Mouse (Mus musculus): ENCODE measurements at regions not wholly inside any gene's neighbourhood (a gene's known extent, or its start where the extent isn't known, plus 50 kb on each side); places are given as distances from the start of the nearest gene placed in this dataset.

DNA sequence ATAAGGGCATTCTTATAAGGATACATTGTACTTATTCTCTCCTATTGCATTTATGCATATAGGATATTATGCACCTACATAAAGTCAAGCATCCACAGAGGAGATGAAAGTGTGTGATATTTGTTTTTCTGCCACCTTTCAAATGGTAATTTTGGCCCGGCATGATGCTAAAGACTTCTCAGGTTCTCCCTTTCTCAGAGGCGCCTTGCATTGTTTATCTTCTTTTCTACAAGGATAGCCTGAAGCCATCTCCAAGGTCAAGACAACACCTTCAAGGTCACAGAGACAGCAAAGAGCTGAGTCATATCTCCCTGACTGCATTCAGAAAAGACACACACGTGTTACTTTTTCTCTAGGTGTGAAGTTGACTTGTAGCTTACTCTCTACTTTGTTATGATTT, 454.5 kb downstream of the 1810013L24Rik start:
- intact Hi-C loops (cut with DNase I), result loop anchor here (10.0 kb wide), 1 partner anchor 710 kb away; the partner anchor contains the start of gene Grin2a
- DNase-seq (ENCODE audit: low spot score in 2 of 2), result no peak

DNA sequence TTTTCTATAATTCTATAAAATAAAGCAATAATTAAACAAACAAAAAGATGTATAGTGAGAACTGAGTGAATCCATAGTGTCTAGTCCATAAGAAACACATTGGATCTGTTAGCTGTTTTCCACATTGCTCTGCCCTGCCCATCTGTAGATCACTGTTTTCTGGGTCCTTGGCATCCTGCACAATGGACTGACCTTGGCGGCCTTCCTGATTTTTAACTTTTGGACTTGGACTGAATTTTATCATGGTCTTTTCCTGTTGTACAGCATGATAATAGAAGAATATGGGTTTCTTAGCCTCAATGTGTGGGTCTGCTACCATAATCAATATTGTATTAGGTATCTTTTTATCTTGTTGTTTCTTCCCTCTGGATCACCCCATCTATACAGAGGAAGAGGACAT, 456.0 kb downstream of the 1810013L24Rik start:
- DNase-seq (ENCODE audit: low spot score in 2 of 2), result no peak
- intact Hi-C loops (cut with DNase I), result loop anchor here (10.0 kb wide), 1 partner anchor 709 kb away; the partner anchor contains the start of gene Grin2a

DNA sequence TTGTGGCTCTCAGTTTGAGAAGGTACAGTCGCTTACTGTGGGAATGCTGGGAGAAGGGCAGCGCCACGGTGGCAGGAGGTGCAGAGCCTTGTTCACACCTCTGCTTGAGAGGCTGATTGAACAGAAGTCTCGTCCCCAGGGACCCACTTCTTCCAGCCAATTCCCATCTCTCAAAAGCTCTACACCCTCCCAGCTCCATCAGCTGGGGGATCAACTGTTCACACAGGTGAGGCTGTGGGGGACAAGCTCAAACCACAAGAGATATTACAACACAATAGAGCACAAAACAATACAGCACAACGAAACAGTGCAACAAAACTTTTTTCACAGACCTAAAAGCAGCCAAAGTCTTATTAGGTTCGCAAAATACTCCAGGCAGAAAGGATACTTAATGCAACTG, 457.7 kb downstream of the 1810013L24Rik start:
- intact Hi-C loops (cut with DNase I), result loop anchor here (10.0 kb wide), 1 partner anchor 707 kb away; the partner anchor contains the start of gene Grin2a

DNA sequence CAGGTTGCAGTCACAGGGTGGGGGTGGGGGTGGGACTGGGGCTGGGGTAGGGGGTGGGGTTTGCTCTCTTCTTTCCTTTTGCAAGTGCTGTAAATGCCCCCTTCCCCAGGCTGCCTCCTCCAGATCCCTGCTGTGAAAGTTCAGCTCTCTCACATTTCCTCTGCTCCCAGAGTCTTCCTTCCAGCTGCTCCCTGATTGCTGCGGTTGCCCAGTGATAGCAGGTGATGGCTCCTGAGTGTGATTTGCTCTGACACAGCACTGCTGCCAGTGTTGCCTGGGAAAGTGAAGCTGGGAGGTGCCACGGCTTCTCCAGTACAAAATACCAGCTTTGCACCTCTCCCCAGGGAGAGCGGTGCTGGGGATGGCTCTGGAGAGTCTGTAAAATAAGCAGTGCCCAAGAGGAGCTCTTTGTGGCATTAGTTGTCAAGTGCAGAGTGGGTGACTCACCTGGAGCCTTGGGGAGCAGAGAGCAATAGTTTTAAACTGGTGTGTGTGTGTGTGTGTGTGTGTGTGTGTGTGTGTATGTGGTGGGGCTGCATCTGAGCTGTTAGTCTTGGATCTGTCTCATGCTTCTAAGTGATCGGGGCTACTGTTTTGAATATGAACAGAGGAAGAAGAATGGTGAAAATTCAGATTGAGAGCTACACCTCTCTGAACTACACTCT, 461.6 kb downstream of the 1810013L24Rik start:
- intact Hi-C loops (cut with DNase I), result no loop called here
- no peak for DNase-seq (ENCODE audit: low spot score in 2 of 2)

More for the DNA sequence above, 457.7 kb downstream of the 1810013L24Rik start:
- no peak for DNase-seq (ENCODE audit: low spot score in 2 of 2)

DNA sequence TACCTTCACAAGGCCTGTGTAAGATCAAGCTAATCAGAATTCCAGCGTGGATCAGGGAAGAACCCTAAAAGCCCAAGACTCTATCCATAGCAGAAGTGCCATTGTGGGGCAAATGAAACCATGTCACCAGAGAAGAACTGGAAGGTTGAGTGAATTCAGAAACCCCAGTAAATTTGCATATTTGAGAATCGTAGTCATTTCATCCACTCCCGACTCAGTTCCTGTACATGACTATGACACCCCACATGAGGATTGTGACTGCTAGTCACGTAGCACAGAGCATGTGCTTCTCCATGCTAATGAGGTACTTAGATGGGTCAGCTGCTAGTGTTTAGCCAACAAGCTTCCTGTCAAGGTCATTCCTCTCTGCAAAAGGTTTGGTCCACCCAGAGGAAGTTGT, 473.2 kb downstream of the 1810013L24Rik start:
- intact Hi-C loops (cut with DNase I), result no loop called here
- DNase-seq (ENCODE audit: low spot score in 2 of 2), result no peak

DNA sequence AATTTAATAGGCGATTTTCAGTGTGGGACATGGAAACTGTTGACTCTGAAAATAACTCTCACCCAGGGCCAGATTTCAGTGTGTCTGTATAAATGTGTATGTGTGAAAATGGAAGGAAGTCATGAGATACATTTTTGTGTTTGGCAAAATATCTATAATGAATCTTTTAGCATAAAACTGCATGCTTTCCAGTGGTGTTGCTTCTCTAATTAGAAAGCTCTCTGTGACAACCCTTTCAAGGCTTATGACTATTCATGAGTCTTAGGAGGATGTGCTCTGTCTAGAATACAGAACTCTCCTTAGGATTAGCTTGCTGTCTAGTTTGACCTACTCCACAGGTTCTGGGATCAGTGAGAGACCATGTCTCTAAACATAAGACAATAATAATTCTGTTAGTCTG, 474.2 kb downstream of the 1810013L24Rik start:
- intact Hi-C loops (cut with DNase I), result no loop called here
- DNase-seq (ENCODE audit: low spot score in 2 of 2), result no peak

DNA sequence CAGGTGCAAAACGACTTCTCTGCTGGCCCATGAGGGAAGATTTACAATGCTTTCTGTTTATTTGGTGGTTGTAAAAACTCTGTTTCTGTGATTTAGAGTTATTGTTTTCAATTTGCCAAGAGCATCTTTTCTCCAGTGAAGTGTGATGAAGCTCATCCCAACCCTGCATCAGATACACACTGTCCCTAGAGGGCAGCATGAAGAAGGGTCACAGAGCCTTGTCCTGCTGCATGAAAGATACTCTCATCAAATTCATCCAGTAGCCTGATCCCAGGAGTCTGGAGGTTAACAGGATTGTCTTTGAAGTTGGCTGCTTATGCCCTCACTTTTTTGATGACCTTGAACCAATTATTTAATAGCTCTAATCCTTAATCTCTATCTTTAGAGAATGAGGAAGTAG, 480.8 kb downstream of the 1810013L24Rik start:
- intact Hi-C loops (cut with DNase I), result no loop called here

DNA sequence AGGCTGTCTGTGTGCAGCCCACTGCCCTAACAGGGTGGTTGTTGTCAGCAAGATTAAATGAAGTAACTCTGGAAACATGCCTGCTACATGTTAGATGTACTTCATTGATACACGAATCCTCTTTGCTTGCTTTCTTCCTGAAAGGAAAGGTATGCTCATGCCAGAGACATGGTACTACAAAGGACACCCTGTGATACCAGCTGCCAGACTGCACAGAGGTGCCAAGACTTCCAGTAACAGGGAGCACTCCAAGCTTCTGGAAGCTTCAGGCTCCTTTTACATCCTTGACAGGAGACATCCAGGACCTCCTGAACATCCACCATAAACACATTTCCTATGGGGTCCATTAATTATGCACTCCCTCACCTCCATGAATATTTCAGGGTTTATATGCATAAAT, 505.7 kb downstream of the 1810013L24Rik start:
- intact Hi-C loops (cut with DNase I), result no loop called here
- DNase-seq (ENCODE audit: low spot score in 2 of 2), result no peak

More for the DNA sequence above, 480.8 kb downstream of the 1810013L24Rik start:
- DNase-seq (ENCODE audit: low spot score in 2 of 2), result no peak

DNA sequence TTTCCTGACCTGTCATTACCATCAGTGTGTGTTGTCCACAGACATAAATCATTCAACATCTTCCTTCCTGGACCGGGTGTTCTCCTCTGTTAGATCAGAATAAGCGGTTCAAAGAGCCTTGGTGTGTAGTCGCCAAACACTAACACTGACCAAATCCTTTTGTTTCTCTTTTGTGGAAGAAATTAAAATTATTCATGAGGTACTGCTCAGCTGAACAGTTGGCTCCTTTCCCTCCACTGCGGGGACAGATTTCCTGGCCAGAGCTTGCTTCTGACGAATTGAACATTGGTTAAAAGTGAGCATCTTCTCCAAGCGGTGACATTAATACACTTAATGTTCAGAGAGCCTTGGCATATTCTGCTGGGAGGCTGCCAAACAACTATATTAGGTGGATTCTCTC, 506.2 kb downstream of the 1810013L24Rik start:
- intact Hi-C loops (cut with DNase I), result no loop called here
- DNase-seq (ENCODE audit: low spot score in 2 of 2), result peak; percentile 7 to 10

DNA sequence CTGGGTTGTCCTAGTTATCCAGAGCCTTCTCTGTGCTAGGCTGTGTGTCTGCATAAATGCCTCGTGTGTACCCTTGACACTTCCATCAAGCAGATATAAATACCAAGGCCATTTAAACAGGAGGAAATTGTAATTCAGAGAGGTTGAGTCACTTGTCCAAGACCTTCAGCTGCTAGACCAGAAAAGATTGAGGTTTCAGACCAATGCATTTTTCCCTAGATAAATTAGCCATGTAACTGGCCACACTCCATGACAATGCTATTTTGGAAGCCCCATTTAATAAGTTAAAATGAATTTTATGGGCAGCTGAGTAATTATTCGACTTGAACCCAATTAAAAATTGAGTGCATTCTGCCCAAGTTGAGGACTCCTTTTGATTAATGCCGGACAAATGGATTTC, 509.6 kb downstream of the 1810013L24Rik start:
- intact Hi-C loops (cut with DNase I), result no loop called here
- no peak for DNase-seq (ENCODE audit: low spot score in 2 of 2)

DNA sequence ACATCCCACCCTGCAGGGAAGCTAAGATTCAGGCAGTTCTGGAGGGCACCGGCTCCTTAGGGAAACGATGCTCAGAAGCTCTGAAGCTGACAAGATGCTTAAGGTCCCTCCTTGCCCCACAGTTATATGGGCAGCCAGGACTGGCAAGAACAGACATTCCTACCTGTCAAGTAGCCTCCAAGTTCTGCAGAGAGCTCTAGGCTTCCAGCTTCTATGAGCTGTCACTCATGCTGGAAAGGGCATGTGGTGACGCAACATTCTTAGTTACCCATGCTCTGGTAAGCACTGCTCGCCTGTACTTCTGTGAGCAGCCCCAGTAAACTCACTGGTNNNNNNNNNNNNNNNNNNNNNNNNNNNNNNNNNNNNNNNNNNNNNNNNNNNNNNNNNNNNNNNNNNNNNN, 511.3 kb downstream of the 1810013L24Rik start:
- DNase-seq (ENCODE audit: low spot score in 2 of 2), result no peak
- intact Hi-C loops (cut with DNase I), result no loop called here

DNA sequence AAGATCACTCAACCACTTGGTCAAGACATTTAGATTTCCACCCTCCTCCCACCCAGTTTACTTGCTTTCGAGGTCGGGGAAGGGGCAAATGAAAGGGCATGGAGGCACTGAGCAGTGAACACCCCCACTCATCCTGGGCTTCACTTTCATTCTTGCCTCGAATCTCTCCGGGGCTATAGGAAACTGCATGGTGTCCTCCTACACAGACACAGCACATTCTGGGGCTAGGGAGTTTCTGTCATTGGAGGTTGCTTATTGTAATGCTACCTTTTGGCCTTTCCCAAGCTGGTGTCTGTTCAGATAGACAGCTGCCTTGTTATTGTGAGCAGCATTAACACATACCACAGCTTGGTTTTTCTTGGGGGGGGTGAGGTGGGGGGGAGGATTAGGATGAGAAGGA, 523.9 kb downstream of the 1810013L24Rik start:
- intact Hi-C loops (cut with DNase I), result no loop called here

DNA sequence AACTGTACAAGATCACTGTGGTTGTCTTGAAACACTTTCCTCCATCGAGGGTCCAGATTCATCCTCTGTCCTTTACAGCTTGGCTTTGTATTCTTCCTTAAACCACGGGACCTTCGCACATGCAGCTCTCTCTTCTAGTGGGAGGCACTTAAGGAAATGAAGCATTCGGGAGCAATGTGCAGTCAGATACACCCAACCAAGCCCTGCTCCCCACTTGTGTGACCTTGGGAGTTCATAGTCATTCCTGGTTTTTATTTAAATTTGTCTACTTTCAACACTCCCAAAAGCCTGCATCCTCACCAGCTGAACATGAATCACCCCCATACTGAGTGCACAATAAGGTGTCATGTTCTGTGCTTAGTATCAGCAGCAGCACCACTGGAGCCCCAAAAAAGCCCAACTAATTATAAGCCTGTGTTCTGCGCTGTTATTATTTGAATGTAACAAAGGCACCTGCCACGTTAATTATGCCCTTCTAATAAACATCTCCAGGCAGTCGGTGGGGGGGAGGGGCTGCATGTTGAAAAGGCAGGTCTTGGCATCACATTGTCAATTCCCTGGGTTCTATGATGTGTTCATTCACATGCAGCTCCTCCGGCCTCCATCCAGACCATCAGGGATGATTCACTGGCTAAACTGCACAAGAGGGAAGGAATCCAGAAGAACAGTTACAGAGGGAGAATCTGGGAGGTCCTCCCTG, 524.6 kb downstream of the 1810013L24Rik start:
- no peak for DNase-seq (ENCODE audit: low spot score in 2 of 2)
- intact Hi-C loops (cut with DNase I), result no loop called here

More for the DNA sequence above, 523.9 kb downstream of the 1810013L24Rik start:
- DNase-seq (ENCODE audit: low spot score in 2 of 2), result no peak

DNA sequence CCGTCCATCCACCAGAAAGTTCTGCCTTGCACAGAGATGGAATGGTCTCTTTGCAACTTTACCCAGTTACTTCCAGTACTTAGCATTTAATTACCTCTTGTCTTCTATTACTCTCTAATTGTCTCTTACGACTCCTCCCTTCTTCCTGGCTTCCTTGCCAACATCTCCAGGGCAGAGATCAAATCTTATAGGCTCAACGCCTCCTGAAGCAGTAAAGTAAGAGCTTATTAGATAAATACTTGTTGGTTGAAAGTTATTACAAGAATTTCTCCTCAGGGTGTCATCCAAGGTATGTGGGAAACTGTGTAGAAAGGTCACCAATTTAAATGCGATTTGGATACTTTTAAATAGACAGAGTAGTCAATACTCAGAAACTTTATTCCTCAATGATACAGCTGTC, 528.8 kb downstream of the 1810013L24Rik start:
- intact Hi-C loops (cut with DNase I), result no loop called here
- no peak for DNase-seq (ENCODE audit: low spot score in 2 of 2)

DNA sequence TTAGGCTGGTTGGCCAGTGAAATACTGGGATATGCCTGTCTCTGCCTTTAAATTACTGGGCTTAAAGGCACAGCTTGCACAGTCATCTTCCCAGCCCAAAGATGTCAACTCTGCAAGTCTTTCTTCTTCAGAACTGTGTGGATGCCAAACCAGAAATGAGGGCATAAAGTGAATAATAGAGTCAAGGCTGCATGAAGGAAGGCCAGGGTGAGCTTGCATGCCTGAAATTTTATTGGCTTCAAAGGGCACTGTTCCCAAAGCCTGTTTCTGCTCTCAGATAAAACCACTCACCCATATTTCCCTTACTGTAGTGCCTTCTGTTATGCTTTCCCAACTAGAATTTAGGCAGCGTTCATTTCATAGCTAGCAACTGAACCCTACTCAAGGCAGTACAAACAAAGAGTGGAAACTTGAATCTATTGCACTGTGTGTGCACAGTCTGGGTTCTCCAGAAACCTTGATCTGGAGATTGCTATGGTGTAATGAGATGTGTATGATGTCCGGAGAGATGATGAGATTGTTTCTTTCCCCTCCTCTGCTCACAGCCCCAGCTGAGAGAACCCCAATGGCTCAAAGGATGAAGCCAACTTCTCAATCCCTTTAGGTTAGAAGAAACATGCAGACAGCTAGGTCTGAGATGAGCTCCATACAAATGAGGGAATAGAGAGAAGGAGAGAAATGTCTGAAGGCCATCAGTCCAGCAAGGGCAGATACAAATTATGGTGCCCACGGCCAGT, 529.7 kb downstream of the 1810013L24Rik start:
- intact Hi-C loops (cut with DNase I), result no loop called here
- no peak for DNase-seq (ENCODE audit: low spot score in 2 of 2)

DNA sequence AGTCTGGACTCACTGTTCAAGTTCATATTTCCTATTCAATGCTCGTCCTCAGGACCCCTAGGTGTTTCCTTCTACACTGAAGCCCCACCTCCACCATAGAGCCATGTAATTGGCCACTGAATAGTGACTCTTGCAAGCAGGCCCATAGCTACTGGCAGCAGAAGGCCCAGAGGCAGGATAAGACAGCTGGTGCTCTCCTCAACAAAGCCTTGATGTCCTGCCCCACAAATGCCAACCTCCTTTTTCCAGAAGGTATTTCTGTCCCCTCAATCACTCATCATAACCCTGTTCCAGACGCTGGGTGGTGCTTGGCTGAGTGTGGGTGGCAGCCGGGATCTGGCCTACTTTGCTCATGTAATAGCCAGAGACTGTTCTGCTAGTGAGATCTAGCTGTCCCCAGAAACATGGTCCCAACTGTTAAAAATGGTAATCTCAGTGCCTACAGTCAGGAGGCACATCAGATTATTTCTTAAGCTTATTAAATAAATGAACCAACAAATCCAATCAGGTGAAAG, 530.9 kb downstream of the 1810013L24Rik start:
- intact Hi-C loops (cut with DNase I), result no loop called here

DNA sequence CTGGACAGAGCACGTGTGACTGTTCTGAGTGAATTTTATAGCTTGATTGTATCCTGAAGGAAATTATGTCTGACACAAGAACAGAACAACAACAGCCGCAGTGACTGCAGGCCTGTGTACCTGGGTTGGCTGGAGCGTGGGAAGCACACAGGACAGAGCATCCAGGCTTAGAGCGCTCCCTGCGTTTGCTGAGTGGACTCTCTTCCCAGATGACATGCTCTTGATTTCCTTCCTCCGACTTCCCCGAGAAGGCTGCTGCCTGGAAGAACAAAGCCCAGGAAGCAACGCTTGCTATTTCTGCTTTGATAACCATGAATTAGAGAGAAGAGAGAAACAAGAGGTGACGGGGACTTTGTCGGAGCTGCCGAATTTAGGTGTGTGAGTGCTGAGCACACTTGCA, 532.2 kb downstream of the 1810013L24Rik start:
- intact Hi-C loops (cut with DNase I), result no loop called here
- no peak for DNase-seq (ENCODE audit: low spot score in 2 of 2)

More for the DNA sequence above, 530.9 kb downstream of the 1810013L24Rik start:
- DNase-seq (ENCODE audit: low spot score in 2 of 2), result peak; percentile 35 to 42

DNA sequence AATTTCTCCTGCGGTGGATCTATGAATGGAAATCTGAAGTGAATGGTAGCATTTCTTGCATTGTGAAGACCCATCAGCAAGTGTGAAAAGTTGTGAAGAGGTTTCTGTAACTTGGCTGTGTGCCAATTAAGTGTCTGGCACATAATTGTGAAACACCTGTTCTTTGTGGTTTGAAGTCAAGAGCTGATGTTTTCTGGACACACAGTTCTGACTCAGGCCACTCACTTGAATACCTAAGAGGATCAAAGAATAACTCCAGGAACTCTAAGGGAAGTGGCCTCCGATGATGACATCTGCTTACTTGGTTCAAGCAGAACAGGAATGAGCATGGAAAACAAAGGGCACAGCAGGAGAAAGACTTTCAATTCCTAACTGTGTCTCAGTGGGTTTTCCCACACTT, 534.2 kb downstream of the 1810013L24Rik start:
- intact Hi-C loops (cut with DNase I), result no loop called here
- DNase-seq (ENCODE audit: low spot score in 2 of 2), result no peak

DNA sequence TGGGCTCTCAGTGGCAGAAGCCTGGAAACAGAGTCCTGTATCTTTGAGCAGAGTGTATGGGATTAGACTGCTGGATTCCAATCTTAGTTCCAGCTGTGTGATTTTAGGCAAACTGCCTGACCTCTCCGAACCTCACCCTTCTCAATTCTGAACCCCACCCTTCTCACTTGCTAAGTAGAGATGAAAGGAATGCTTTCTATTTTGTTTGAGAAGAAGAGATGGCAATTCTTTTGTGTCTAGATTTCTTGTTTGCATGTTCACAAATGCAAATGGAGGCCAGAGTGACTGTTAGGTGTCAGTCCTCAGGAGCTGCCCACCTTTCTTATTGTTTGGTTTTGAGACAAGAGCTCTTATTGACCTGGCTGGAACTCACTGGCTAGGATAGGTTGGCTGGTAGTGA, 561.1 kb downstream of the 1810013L24Rik start:
- no peak for DNase-seq (ENCODE audit: low spot score in 2 of 2)
- intact Hi-C loops (cut with DNase I), result no loop called here

DNA sequence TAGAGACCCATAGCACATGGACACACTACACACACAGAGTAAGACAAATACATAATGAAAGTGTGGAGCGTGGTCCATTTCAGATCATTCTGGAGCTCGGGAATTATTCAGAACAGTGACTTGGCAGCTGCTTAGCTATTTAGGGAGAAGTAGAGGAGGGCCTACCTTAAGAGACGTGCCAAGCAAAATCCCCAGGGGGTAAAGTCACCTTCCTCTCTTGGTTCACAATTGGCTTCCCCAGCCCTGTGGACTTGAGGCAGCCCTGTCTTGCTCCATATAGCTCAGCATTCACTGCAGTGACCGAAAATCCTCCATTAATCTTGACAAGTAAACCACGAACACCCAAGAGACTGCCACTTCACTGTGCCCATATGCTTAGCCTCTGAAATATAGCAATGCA, 574.8 kb downstream of the 1810013L24Rik start:
- intact Hi-C loops (cut with DNase I), result no loop called here
- no peak for DNase-seq (ENCODE audit: low spot score in 2 of 2)

Data from left cerebral cortex, postnatal 14 days (tissue).